In the genomic region with DNA sequence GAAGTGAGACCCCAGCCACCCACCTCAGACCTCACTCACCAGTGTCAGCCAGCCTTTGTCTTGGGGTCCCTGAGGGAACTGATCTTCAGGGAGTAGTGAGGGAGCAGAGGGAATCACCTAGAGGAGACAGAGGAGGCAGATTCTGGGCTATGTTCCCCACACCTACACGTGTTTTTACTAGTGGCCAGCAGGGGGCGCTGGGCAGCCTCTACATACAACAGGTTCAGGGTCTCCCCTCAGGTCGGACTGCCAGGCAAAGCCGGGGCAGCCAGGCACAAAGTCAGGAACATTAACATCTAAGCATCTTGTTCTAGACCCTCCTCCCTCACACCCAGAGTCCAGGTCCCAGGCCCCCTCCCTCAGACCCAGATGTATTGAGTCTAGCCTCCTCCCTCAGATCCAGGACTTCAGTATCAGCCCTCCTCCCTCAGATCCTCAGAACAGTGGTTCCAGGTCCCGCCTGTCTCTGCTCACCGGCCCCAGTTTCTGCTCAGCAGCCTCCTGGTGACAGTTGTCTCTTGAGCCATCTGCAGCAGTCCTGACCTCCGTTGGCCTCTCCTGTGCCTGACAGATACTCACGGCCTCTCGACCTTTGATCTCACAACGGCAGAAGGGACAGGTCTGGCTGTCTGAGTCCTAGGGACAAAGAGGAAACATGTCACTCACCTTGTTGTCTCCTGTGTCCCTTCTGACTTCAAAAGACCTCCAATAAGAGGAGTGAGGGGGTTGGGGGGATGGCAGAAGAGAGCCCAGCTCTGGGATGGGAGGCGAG, we compare ENCODE assay signal across 10 mouse cellular contexts. TPM values are rescaled to one million over a fixed set of nuclear protein-coding genes. Genes with fewer than 3 reads are reported as not detected.
DNase-seq lines count a peak whose midpoint lies in the region; ATAC-seq and TF ChIP-seq lines count a peak whose summit lies in the region.
"Had no signal": no experiment of that assay in that cellular context is flagged by ENCODE, and none has a peak within 500 bp of the region (broad histone marks: within the 10 kb centered on the region; RNA-seq: fewer than 3 reads in every experiment).

No protein-coding gene starts in this region.

- TF ChIP-seq CTCF in stomach, postnatal 0 days (IDR thresholded peaks at IDR 0.05; ENCODE audit: low read depth): peak; percentile 69

- ATAC-seq in lung, embryonic 16.5 days (ENCODE audit: low read depth): peak; percentile 6; the same call in 1 of the 2 replicates
- no peak for ATAC-seq in stomach, postnatal 0 days (ENCODE audit: low FRiP score, low TSS enrichment)

- peak; percentile 33 for DNase-seq in adrenal gland, postnatal 14 days
- DNase-seq in adrenal gland, postnatal 25 days: no peak
- no peak for DNase-seq in lung, postnatal 4 days
- DNase-seq in liver: peak; percentile 38
- DNase-seq in stomach, postnatal 0 days (ENCODE audit: low spot score): no peak
- no peak for DNase-seq in natural killer cell, adult 2 months (ENCODE audit: low spot score in 2 of 2)
- DNase-seq in cerebellum, adult 8-10 months: no peak
- DNase-seq: heart, adult 11 months had no signal

- H3K4me3 ChIP-seq in lung, embryonic 16.5 days (ENCODE audit: low read length): no peak overlapping the region
- H3K4me3 ChIP-seq in stomach, postnatal 0 days (ENCODE audit: low read depth, low read length): no peak overlapping the region
- H3K4me3 ChIP-seq: embryonic facial prominence, embryonic 12.5 days had no signal

- no peak overlapping the region for H3K9ac ChIP-seq in lung, embryonic 16.5 days (ENCODE audit: low read length)
- no peak overlapping the region for H3K9ac ChIP-seq in stomach, postnatal 0 days (ENCODE audit: low read length)
- H3K9ac ChIP-seq: embryonic facial prominence, embryonic 12.5 days had no signal

- WGBS in lung, embryonic 16.5 days: 17% methylated on average over 11 of the region's 11 CpGs
- 35% methylated on average over 11 of the region's 11 CpGs for WGBS in stomach, postnatal 0 days

- H3K9me3 ChIP-seq in lung, embryonic 16.5 days (ENCODE audit: control insufficient read depth, low read length): no peaks in the 10 kb centered on the region; the same call in 1 of the 2 replicates
- H3K9me3 ChIP-seq in stomach, postnatal 0 days (ENCODE audit: control insufficient read depth, low read length): no peaks in the 10 kb centered on the region

- no peaks in the 10 kb centered on the region for H3K36me3 ChIP-seq in lung, embryonic 16.5 days (ENCODE audit: control insufficient read depth, insufficient read depth, low read length)
- 0 out of 2 replicates have a peak, but pooled peaks cover 2% of the 10 kb centered on the region for H3K36me3 ChIP-seq in stomach, postnatal 0 days (ENCODE audit: control insufficient read depth, insufficient read depth, low read length)
- H3K36me3 ChIP-seq: embryonic facial prominence, embryonic 12.5 days had no signal

- TF ChIP-seq EP300 in stomach, postnatal 0 days (optimal IDR thresholded peaks at IDR 0.05): no peak

- H3K27ac ChIP-seq in lung, embryonic 16.5 days (ENCODE audit: low read length): no peak overlapping the region
- H3K27ac ChIP-seq in stomach, postnatal 0 days (replicated peaks): no peak overlapping the region
- H3K27ac ChIP-seq: embryonic facial prominence, embryonic 12.5 days had no signal

- peaks cover 3% of the 10 kb centered on the region; the same call in 1 of the 2 replicates for H3K4me1 ChIP-seq in lung, embryonic 16.5 days (replicated peaks; ENCODE audit: control insufficient read depth, insufficient read depth, low read length)
- H3K4me1 ChIP-seq in stomach, postnatal 0 days (replicated peaks; ENCODE audit: control insufficient read depth, insufficient read depth): no peaks in the 10 kb centered on the region; the same call in 1 of the 2 replicates

- no peak overlapping the region for H3K4me2 ChIP-seq in lung, embryonic 16.5 days (ENCODE audit: low read depth, low read length)
- H3K4me2 ChIP-seq in stomach, postnatal 0 days (replicated peaks; ENCODE audit: low read depth): no peak overlapping the region
- H3K4me2 ChIP-seq: embryonic facial prominence, embryonic 12.5 days had no signal

- no peaks in the 10 kb centered on the region for H3K27me3 ChIP-seq in lung, embryonic 16.5 days (ENCODE audit: control insufficient read depth, insufficient read depth, low read depth, low read length)
- H3K27me3 ChIP-seq in stomach, postnatal 0 days (ENCODE audit: control insufficient read depth, insufficient read depth, low read length): no peaks in the 10 kb centered on the region
- H3K27me3 ChIP-seq: embryonic facial prominence, embryonic 12.5 days had no signal

RNA-seq across cellular contexts. Expression of a gene that starts 11.7 kb away (rescaled TPM):
- 1.4 TPM in 1 of 2 replicates, not detected in the other for total RNA-seq in adrenal gland, postnatal 14 days (2021)
- total RNA-seq in adrenal gland, postnatal 25 days (2021): 0.55 TPM in 1 of 2 replicates, not detected in the other
- polyA plus RNA-seq in lung, embryonic 16.5 days (2015; fragmentation: Nextera tagmentation; extraction: Ambion mirVana): 17.8 and 18.8 TPM in 2 replicates
- 44.4 and 48.5 TPM in 2 replicates for polyA plus RNA-seq in stomach, postnatal 0 days (2015; fragmentation: Nextera tagmentation; extraction: Ambion mirVana)

RNA-seq across cellular contexts. Expression of a gene that starts 14.1 kb away (rescaled TPM):
- 59.8 and 70.8 TPM in 2 replicates for total RNA-seq in adrenal gland, postnatal 14 days (2021)
- 37.2 TPM in 2 replicates for total RNA-seq in adrenal gland, postnatal 25 days (2021)
- 347 and 379 TPM in 2 replicates for polyA plus RNA-seq in lung, embryonic 16.5 days (2015; fragmentation: Nextera tagmentation; extraction: Ambion mirVana)
- 87.5 and 103 TPM in 2 replicates for polyA plus RNA-seq in stomach, postnatal 0 days (2015; fragmentation: Nextera tagmentation; extraction: Ambion mirVana)

RNA-seq across cellular contexts. Expression of a gene that starts 34.7 kb away (rescaled TPM):
- total RNA-seq in adrenal gland, postnatal 14 days (2021): 90.1 and 94.7 TPM in 2 replicates
- total RNA-seq in adrenal gland, postnatal 25 days (2021): 62.3 and 66.9 TPM in 2 replicates
- polyA plus RNA-seq in lung, embryonic 16.5 days (2015; fragmentation: Nextera tagmentation; extraction: Ambion mirVana): 128 and 131 TPM in 2 replicates
- 82.2 and 83.8 TPM in 2 replicates for polyA plus RNA-seq in stomach, postnatal 0 days (2015; fragmentation: Nextera tagmentation; extraction: Ambion mirVana)

RNA-seq across cellular contexts. Expression of a gene that starts 37.6 kb away (rescaled TPM):
- 26.6 and 36.9 TPM in 2 replicates for total RNA-seq in adrenal gland, postnatal 14 days (2021)
- 26.5 and 34.5 TPM in 2 replicates for total RNA-seq in adrenal gland, postnatal 25 days (2021)
- 5.4 and 5.7 TPM in 2 replicates for polyA plus RNA-seq in lung, embryonic 16.5 days (2015; fragmentation: Nextera tagmentation; extraction: Ambion mirVana)
- 8.9 and 9.1 TPM in 2 replicates for polyA plus RNA-seq in stomach, postnatal 0 days (2015; fragmentation: Nextera tagmentation; extraction: Ambion mirVana)

Comparison
In these comparisons a context has a peak if more than half of its experiments do, and no peak if none do; other contexts are left out.
1. DNase-seq: peak in adrenal gland, postnatal 14 days (single experiment) and liver (single experiment); none in adrenal gland, postnatal 25 days (single experiment), lung, postnatal 4 days (0 of 2), stomach, postnatal 0 days (single experiment), natural killer cell, adult 2 months (0 of 2) and cerebellum, adult 8-10 months (single experiment).